Mouse (Mus musculus): Measurements from ENCODE around the gene Gm5901. TPM values are rescaled to one million over a fixed set of nuclear protein-coding genes. Genes with fewer than 3 reads are reported as not detected.
"Not testable (repeated sequence)": the region's sequence is repeated elsewhere in the genome, so short reads cannot be mapped to it uniquely, and the experiment has no call there.

Gm5901 gene
- not detected for polyA plus RNA-seq (2021)

DNA sequence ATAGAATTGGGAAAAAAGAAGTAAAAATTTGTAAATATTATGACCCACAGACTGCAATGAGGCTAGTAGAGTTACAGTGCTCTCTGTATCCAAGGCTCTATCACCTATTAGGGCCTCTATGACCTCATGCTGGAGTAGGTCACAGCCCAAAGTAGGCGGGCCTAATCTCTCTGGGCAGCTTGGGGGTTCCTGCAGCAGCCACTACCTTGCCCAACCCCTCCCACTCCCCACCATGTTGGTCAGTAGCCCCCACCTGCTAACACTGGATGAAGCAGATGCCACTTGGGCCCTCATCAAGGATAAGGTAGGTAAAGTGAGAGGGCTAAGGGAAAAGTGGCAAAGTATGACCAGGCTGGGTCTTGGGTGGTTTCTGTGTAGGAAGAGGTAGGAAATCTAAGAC, at the start of gene Gm5901:
Gene Gm5901 (plus strand): TSS at position 173 of the 400 bp plus-strand sequence.
- H3K27me3 ChIP-seq, result no peaks in the 10 kb centered on the region
- ATAC-seq, result no peak
- ChIA-PET POLR2A (no interaction called here), CTCF (no interaction called here)
- in situ Hi-C loops (cut with MboI; ENCODE audit: low pct_unique_long_range_greater_than_20kb), result loop anchor here (25.0 kb wide), 1 partner anchor 262 kb away; the partner anchor contains the start of genes Arfip2, Gm45799, Timm10b and Trim3
- DNase-seq (ENCODE audit: low read depth, low spot score), result no peak
- no peak for TF ChIP-seq CTCF (IDR thresholded peaks at IDR 0.05)

DNA sequence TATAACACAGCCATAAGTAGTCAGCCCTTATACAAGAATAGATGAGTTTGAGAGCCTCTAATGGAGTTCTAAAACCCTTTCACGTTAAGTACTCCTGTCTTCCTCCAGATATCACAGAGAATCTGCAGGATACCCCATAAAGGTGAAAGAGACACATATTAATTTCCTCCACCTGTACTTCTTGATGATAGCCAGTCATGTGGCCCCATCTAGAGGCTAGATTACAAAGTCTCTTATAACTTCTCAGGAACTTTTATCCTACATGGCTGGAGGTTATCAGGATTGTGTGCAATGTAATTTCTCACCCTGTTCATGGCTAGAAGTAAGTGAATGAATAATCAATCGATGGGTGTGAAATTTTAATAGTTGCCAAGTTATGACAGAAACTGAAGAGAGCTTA, 49.5 kb upstream of the Gm5901 start:
- in situ Hi-C loops (cut with MboI; ENCODE audit: low pct_unique_long_range_greater_than_20kb), result no loop called here
- POLR2A ChIA-PET, result no interaction called here
- no peak for TF ChIP-seq CTCF (IDR thresholded peaks at IDR 0.05)
- no peak for ATAC-seq
- CTCF ChIA-PET, result no interaction called here
- no peak for DNase-seq (ENCODE audit: low read depth, low spot score)
- H3K27me3 ChIP-seq, result no peaks in the 10 kb centered on the region

DNA sequence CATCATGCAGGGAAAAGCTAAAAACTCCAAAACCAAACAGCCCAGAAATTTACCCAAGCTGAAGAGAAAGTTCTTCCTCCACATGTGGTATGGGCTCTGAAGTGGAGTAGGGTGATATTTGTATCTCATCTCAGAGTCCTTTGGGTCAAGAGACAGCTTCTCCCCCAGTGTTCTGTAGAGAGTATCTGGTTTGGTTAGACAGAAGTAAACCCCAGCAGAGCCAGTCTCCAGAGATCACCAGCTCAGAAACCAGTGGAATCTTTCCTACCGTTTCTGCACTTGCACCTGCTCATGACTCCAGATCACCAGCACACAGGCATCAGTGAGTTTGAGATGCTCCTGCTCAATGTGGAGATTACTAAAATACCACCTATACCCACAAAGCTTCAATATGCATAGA, 40.8 kb upstream of the Gm5901 start, which contains the start of gene Olfr690:
Gene Olfr690 (minus strand): TSS at position 101 of the 400 bp plus-strand sequence.
- in situ Hi-C loops (cut with MboI; ENCODE audit: low pct_unique_long_range_greater_than_20kb), result no loop called here
- no peak for TF ChIP-seq CTCF (IDR thresholded peaks at IDR 0.05)
- peaks cover 5% of the 10 kb centered on the region for H3K27me3 ChIP-seq
- no peak for DNase-seq (ENCODE audit: low read depth, low spot score)
- ATAC-seq, result no peak
- POLR2A ChIA-PET, result no interaction called here
- CTCF ChIA-PET, result no interaction called here

DNA sequence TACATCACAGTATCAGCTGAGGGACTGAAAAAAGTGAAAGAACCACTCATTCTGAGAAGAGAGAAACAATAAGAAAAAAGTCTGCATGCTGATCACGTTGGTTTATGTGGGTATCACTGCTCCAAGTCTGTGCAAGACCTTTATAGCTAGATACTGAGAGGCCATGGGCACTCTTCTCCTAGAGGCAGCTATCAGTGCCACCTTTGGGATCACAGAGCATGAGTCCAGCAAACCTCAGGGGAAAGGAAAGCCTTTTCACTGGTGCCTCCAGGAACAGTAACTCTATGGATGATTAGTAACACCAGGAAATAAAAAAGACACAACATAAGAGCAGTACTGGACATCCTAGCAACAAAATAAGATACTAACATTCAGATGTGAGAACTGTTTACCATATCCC, 32.7 kb upstream of the Gm5901 start, which contains the start of gene Olfr691:
Gene Olfr691 (minus strand): TSS at position 101 of the 400 bp plus-strand sequence.
- H3K27me3 ChIP-seq, result peaks cover 4% of the 10 kb centered on the region
- no peak for TF ChIP-seq CTCF (IDR thresholded peaks at IDR 0.05)
- POLR2A ChIA-PET, result no interaction called here
- ATAC-seq (no peak), DNase-seq (ENCODE audit: low read depth, low spot score) (no peak)
- in situ Hi-C loops (cut with MboI; ENCODE audit: low pct_unique_long_range_greater_than_20kb), result no loop called here
- CTCF ChIA-PET, result no interaction called here

DNA sequence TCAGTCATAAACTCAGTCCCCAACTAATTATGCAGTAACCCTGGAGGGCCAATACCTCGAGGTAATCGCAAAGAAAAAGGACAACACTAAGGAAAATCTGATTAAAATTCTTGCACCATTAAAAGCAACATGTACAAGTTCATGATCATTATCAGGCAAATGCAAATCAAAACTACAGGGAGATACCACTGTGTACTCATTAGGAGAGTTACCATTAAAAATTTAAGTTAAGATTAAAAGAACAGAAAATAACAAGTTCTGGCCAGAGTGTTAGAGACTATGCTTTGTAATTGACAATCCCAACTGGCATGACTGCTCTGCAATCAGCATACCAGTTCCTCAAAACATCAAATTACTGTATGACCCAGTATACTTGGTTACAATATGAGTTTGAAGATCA, 32.1 kb upstream of the Gm5901 start:
- CTCF ChIA-PET, result no interaction called here
- DNase-seq (ENCODE audit: low read depth, low spot score), result no peak
- no peak for TF ChIP-seq CTCF (IDR thresholded peaks at IDR 0.05)
- ATAC-seq, result no peak
- H3K27me3 ChIP-seq, result peaks cover 4% of the 10 kb centered on the region
- POLR2A ChIA-PET, result no interaction called here
- in situ Hi-C loops (cut with MboI; ENCODE audit: low pct_unique_long_range_greater_than_20kb), result no loop called here

DNA sequence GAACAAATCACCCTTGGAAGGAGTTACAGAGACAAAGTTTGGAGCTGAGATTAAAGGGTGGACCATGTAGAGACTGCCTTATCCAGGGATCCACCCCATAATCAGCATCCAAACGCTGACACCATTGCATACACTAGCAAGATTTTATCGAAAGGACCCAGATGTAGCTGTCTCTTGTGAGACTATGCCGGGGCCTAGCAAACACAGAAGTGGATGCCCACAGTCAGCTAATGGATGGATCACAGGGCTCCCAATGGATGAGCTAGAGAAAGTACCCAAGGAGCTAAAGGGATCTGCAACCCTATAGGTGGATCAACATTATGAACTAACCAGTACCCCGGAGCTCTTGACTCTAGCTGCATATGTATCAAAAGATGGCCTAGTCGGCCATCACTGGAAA, 18.8 kb upstream of the Gm5901 start:
- DNase-seq (ENCODE audit: low read depth, low spot score); CTCF ChIA-PET; ATAC-seq; POLR2A ChIA-PET; in situ Hi-C loops (cut with MboI; ENCODE audit: low pct_unique_long_range_greater_than_20kb); H3K27me3 ChIP-seq: not testable (repeated sequence)

DNA sequence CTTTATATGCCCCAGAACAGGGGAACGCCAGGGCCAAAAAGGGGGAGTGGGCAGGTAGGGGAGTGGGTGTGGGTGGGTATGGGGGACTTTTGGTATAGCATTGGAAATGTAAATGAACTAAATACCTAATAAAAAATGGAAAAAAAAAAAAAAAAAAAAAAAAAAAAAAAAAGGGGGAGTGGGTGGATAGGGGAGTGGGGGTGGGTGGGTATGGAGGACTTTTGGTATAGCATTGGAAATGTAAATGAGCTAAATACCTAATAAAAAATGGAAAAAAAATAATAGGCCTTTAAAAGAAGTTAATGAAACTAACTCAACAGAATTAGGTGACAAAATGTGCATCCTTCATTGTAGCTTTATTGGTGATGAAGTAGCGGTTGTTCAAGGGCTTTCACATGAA, 18.4 kb upstream of the Gm5901 start:
- H3K27me3 ChIP-seq; POLR2A ChIA-PET; in situ Hi-C loops (cut with MboI; ENCODE audit: low pct_unique_long_range_greater_than_20kb); ATAC-seq; CTCF ChIA-PET; DNase-seq (ENCODE audit: low read depth, low spot score): not testable (repeated sequence)

DNA sequence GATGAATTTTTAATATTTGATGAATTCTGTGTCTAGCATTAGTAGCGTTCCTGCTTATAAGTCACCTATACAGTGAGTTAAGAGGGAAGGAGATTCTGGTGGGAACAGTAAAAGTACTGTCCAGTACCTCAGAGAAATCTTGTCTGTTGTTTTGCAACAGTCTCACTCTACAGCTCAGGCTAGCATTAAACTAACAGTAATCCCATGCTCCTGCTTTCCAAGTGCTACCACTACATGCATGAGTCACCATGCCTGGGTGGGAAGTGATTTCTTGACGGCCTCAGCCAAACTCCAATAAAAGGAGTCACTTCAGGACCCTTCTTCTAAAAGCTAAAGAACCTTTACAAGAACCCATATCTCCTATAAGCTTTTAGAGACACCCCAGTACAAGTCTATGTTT, 13.1 kb upstream of the Gm5901 start:
- ChIA-PET POLR2A (no interaction called here), CTCF (interaction anchor here (1.4 kb wide), 1 partner anchor 25 kb away, joined by 3 read pairs; no protein-coding TSS in a partner anchor)
- in situ Hi-C loops (cut with MboI; ENCODE audit: low pct_unique_long_range_greater_than_20kb), result no loop called here

DNA sequence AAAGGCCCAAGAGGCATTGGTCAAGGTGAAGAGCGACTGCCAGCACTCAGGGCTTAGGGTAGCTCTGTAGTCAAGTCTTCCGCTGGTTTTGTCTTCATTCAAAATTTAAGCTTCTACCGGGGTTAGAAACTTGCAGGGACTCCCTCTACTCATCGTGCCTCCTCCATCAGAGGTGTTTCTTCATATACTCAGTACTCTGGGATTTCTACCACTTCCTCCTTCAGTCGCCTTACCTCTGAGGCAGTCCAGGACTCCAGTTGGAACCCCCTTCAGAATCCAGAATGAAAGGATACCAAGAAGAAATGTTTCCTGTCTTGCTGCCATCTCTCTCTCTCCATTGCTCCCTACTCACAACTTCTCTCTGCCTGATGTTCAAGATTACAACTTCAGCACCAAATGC, 7.6 kb upstream of the Gm5901 start:
- H3K27me3 ChIP-seq, result no peaks in the 10 kb centered on the region
- in situ Hi-C loops (cut with MboI; ENCODE audit: low pct_unique_long_range_greater_than_20kb), result no loop called here
- DNase-seq (ENCODE audit: low read depth, low spot score) (no peak), ATAC-seq (no peak)
- POLR2A ChIA-PET, result no interaction called here
- TF ChIP-seq CTCF (IDR thresholded peaks at IDR 0.05), result no peak
- CTCF ChIA-PET, result no interaction called here

More for the DNA sequence above, 13.1 kb upstream of the Gm5901 start:
- DNase-seq (ENCODE audit: low read depth, low spot score), result peak; percentile 38
- no peak for TF ChIP-seq CTCF (IDR thresholded peaks at IDR 0.05)
- peak; percentile 98 for ATAC-seq
- no peaks in the 10 kb centered on the region for H3K27me3 ChIP-seq

DNA sequence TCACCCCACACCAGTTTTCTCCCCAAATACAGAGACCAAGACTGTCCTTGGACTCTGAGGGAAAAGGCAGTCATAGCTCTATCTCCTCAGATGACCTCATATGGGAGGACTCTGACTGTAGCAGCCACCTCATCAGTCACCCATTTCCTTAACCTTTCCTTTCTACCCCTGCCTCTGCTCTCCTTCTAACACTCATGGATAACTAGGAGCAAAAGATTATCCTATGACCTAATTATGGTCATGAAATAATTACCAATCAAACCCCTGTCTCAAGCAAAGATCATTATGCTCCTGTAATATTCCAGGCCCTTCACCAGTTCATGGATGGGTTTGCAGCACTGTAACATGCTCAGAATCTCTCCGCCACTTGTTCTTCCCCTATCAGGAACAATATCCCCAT, 6.9 kb upstream of the Gm5901 start, which contains the start of gene Olfr692:
Gene Olfr692 (plus strand): TSS at position 301 of the 400 bp plus-strand sequence.
- ChIA-PET POLR2A (no interaction called here), CTCF (no interaction called here)
- ATAC-seq (no peak), DNase-seq (ENCODE audit: low read depth, low spot score) (no peak)
- TF ChIP-seq CTCF (IDR thresholded peaks at IDR 0.05), result no peak
- in situ Hi-C loops (cut with MboI; ENCODE audit: low pct_unique_long_range_greater_than_20kb), result no loop called here
- H3K27me3 ChIP-seq, result no peaks in the 10 kb centered on the region

DNA sequence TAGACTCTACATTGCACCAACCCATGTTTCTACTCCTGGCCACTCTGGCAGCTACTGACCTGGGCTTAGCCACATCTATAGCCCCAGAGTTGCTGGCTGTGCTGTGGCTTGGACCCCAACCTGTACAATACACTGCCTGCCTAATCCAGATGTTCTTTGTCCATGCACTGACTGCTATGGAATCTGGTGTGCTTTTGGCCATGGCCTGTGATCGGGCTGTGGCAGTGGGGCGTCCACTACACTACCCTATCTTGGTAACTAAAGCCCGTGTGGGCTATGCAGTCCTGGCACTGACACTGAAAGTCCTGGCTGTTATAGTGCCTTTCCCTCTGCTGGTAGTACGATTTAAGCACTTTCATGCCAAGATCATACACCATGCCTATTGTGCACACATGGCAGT, 6.3 kb upstream of the Gm5901 start:
- ChIA-PET CTCF (no interaction called here), POLR2A (no interaction called here)
- H3K27me3 ChIP-seq, result no peaks in the 10 kb centered on the region
- no peak for ATAC-seq
- DNase-seq (ENCODE audit: low read depth, low spot score), result no peak
- in situ Hi-C loops (cut with MboI; ENCODE audit: low pct_unique_long_range_greater_than_20kb), result no loop called here
- TF ChIP-seq CTCF (IDR thresholded peaks at IDR 0.05), result no peak

DNA sequence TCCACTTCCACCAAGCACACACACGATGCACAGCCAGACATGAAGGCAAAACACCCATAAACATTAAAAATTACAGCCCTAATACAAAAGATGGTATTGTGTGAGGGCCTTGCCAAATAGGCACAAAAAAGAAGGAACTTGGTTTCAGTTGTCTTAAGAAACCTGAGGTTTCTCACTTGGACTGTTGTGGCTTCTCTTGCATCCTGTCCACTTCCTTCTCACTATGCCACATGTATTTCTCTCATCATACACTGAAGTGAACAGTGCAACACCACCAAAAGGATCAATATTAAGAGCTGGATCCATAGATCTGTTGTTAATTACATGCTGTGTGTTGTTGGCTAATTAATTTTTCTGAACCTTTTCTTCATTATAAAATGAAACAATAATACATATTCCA, 1.9 kb upstream of the Gm5901 start:
- ChIA-PET POLR2A (no interaction called here), CTCF (no interaction called here)
- TF ChIP-seq CTCF (IDR thresholded peaks at IDR 0.05), result no peak
- in situ Hi-C loops (cut with MboI; ENCODE audit: low pct_unique_long_range_greater_than_20kb), result no loop called here
- no peaks in the 10 kb centered on the region for H3K27me3 ChIP-seq
- DNase-seq (ENCODE audit: low read depth, low spot score) (no peak), ATAC-seq (no peak)
